9 mouse cellular contexts compared by ENCODE assay signal in the genomic region with DNA sequence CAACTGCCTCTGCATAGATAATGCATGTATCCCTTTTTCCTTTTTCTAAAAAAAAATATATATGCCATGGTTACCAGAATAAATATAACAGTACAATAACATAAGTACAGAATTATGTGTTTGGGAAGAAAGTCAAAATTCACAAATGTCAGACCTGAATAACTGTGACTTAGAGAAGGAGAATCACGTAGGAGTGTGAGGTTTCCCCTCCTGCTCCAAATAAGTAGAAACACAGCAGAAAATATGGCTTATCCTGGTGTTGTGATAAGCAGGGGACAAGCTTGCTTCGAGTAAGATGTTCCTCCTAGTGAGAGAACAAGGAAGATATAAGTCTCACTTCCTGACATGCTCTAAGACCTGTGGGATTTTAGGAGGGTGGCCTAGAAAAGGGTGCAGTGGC.
"Had no signal": no experiment of that assay in that cellular context is flagged by ENCODE, and none has a peak within 500 bp of the region (broad histone marks: within the 10 kb centered on the region; RNA-seq: fewer than 3 reads in every experiment).

No protein-coding gene starts in this region.

- DNase-seq: liver, postnatal 0 days; lung, adult 2 months; lung, postnatal 14 days; lung, postnatal 36 days; midbrain, embryonic 14.5 days; right cerebral cortex, postnatal 14 days; thymus, adult 2 months; thymus, postnatal 25 days; thymus, postnatal 4 days had no signal
